Mouse (Mus musculus) heart, adult 2 months (tissue): ENCODE data around the gene Slc9b2. TPM values are rescaled to one million over a fixed set of nuclear protein-coding genes. Genes with fewer than 3 reads are reported as not detected.

Experiments
- DNase-seq, 2 experiments: peaks; one replicate each; pipeline ENCODE4 v3.0.0; 2021
- H3K27ac ChIP-seq: fragments of 200-600 bp; 2 replicates; pipeline ENCODE4 v1.8.1; 2022
- H3K27me3 ChIP-seq: fragments of 200-500 bp; 2 replicates; pipeline ENCODE4 v1.6.1; 2012; ENCODE audit warnings: mild to moderate bottlenecking, low read length, inconsistent platforms, mixed read lengths; ENCODE audit not compliant: control insufficient read depth, insufficient read depth
- H3K36me3 ChIP-seq: fragments of 200-500 bp; 2 replicates; pipeline ENCODE4 v1.6.1; 2012; ENCODE audit warnings: low read length, inconsistent platforms; ENCODE audit not compliant: control insufficient read depth, insufficient read depth
- H3K4me1 ChIP-seq: fragments of 200-500 bp; 2 replicates; pipeline ENCODE4 v1.6.1; 2011; ENCODE audit warnings: low read length; ENCODE audit not compliant: control insufficient read depth, insufficient read depth
- H3K4me3 ChIP-seq: fragments of 200-600 bp; 2 replicates; pipeline ENCODE4 v1.8.1; 2022
- H3K79me2 ChIP-seq: fragments of 200-500 bp; replicated peaks from 2 replicates; pipeline ENCODE4 v1.6.1; 2012; ENCODE audit warnings: mild to moderate bottlenecking, inconsistent platforms, low read length, moderate library complexity, mixed read lengths; ENCODE audit not compliant: control insufficient read depth, insufficient read depth
- H3K9ac ChIP-seq: fragments of 200-500 bp; 2 replicates; pipeline ENCODE4 v1.6.1; 2012; ENCODE audit warnings: low read depth, mild to moderate bottlenecking, control low read depth, inconsistent platforms, low read length, mixed read lengths
- CTCF ChIP-seq: fragments of 200-600 bp; IDR thresholded peaks from 2 replicates; pipeline ENCODE4 v1.8.1; 2022; ENCODE audit warnings: antibody characterized with exemption, mild to moderate bottlenecking, moderate library complexity
- EP300 ChIP-seq: fragments of 200-500 bp; IDR thresholded peaks from 2 replicates; pipeline ENCODE4 v1.6.1; 2011; ENCODE audit warnings: low read depth, low read length, control low read depth; ENCODE audit not compliant: insufficient read depth
- POLR2A ChIP-seq: fragments of 200-500 bp; IDR thresholded peaks from 2 replicates; pipeline ENCODE4 v1.6.1; 2011; ENCODE audit warnings: mild to moderate bottlenecking, low read depth, low read length, control low read depth; ENCODE audit not compliant: insufficient read depth
- WGBS: fragments of 180-500 bp; shearing (Covaris S2); methylation state at CpG from one replicate; pipeline ENCODE4 v1.1.7; 2018; 5-methylcytosine and 5-hydroxymethylcytosine counted together
- intact Hi-C: fragments of 180-260 bp; cut with DNase I; formaldehyde crosslinking; loops from one replicate; pipeline ENCODE4 v1.15.1; 2025
- polyA plus RNA-seq: library from polyadenylated mRNA; depleted of rRNA; stranded (reverse); fragments of >200 nt; gene quantifications from 2 replicates; pipeline ENCODE4 v1.2.3, GENCODE M21; 2012
- total RNA-seq, 2 experiments: library from RNA; stranded (reverse); gene quantifications; 2 replicates each; pipeline ENCODE4 v1.2.3; 2021

Slc9b2 gene
- total and polyA plus RNA-seq, 3 experiments: 0.10 to 0.44 (median 0.20) TPM

DNA sequence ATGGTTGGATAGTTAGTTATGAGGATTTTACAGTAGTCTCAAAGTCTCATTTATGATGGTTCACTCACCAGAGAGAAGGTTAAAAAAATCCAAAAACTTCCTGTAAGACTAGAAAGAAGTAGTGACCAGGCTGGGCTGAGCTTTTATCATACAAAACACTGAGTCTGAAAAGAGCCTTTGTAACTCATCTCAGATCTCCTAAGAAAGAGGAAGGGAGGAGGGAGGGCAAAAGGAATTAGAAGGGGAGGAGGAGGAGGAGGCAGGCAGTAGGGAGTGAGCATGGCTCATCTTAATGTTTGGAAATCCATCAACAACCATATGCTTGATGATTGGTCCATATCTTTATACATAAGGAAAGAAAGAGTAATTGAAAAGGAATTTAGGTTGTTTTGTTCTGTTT lies 25.2 kb downstream of the Slc9b2 start:
- TF ChIP-seq POLR2A (no peak), CTCF (no peak), EP300 (no peak)

DNA sequence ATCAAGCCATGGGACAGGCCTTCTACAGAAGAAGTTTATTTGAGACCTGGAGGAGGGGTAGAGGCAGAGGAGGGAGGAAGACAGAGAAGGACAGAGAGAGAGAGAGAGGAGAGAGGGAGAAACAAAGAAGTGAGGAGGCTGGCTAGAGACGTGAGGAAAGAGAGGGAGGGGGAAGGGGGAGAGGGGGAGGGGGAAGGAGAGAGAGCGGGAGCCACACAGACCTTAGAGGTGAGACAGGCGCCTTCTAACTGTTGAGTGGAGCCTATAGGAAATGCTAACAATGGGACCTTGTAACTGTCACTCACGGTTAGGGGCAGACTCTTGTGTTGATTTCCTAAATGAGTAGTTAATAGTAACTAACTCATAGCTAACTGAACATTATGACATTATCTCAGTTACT lies 26.3 kb downstream of the Slc9b2 start:
- no peak overlapping the region for H3K9ac ChIP-seq
- no peak for TF ChIP-seq EP300
- TF ChIP-seq CTCF: no peak
- no peak for TF ChIP-seq POLR2A
- H3K36me3 ChIP-seq: no peaks in the 10 kb centered on the region
- intact Hi-C loops: no loop called here
- no peaks in the 10 kb centered on the region for H3K79me2 ChIP-seq
- H3K4me3 ChIP-seq: no peak overlapping the region
- H3K27me3 ChIP-seq: no peaks in the 10 kb centered on the region
- no peak overlapping the region for H3K27ac ChIP-seq
- H3K4me1 ChIP-seq: no peaks in the 10 kb centered on the region
- no peak for DNase-seq
- WGBS: 50% methylated on average over 4 of the region's 4 CpGs

More for the DNA sequence above, 25.2 kb downstream of the Slc9b2 start:
- Histone ChIP-seq H3K36me3 (no peaks in the 10 kb centered on the region), H3K27me3 (no peaks in the 10 kb centered on the region), H3K27ac (no peak overlapping the region), H3K4me3 (no peak overlapping the region), H3K9ac (no peak overlapping the region), H3K79me2 (no peaks in the 10 kb centered on the region), H3K4me1 (no peaks in the 10 kb centered on the region)
- intact Hi-C loops: no loop called here
- no peak for DNase-seq

DNA sequence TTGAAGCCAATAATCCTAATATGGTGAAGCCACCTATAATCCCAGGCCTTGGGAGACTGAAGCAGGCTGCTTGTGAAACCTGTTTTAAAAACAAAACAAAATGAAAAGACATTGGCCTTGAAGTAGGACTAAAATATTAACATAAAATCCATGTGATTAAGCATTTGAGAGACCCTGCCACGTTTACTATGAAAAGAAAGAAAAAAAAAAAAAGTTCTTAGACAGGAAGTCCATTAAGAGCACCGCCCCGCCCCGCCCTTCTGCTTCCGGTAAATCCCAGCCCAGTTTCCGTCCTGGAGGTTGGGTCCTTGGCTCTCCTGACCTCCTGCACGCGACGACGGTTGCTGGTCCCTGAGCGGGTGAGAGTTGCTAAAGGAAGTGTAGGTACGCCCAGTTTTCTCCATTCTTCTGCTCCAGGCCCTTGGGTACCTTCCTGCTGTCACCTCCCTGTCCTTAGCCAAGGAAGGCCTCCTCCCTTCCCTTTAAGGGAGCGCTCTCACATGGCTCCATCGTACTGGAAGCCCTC lies 40.3 kb downstream of the Slc9b2 start, which contains the start of gene Slc9b1:
Gene Slc9b1 (plus strand): TSS at position 291 of the 526 bp plus-strand sequence.
- intact Hi-C loops: no loop called here
- H3K36me3 ChIP-seq: no peaks in the 10 kb centered on the region
- 62% methylated on average over 14 of the region's 14 CpGs for WGBS
- no peak for TF ChIP-seq EP300
- no peak for TF ChIP-seq CTCF
- TF ChIP-seq POLR2A: no peak
- H3K4me3 ChIP-seq: no peak within 1 kb of the TSS
- H3K9ac ChIP-seq: no peak within 1 kb of the TSS
- no peak within 1 kb of the TSS for H3K27ac ChIP-seq
- no peaks in the 10 kb centered on the region for H3K4me1 ChIP-seq
- DNase-seq: peak; percentile 10 to 24
- H3K27me3 ChIP-seq: no peaks in the 10 kb centered on the region
- H3K79me2 ChIP-seq: no peaks in the 10 kb centered on the region

DNA sequence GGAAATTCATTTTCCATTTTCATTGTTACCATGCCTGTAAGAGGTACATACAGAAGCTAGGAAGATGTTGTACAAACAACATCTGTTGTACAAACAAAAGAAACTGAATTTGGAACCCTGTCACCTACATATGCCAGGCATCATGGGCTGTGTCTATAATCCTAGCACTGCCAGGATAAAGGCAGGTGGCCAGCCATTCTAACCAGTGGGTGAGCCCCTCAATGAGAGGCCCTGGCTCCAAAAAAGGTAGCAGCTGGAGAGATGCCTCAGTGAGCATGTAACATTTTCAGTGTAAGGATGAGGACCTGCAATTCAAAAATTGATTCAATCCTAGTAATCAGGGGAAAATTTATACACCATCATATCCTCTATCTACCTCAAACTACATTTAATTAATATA lies 41.5 kb downstream of the Slc9b2 start:
- no peaks in the 10 kb centered on the region for H3K4me1 ChIP-seq
- H3K27me3 ChIP-seq: no peaks in the 10 kb centered on the region
- H3K79me2 ChIP-seq: no peaks in the 10 kb centered on the region
- no peak for DNase-seq
- TF ChIP-seq EP300 (no peak), POLR2A (no peak), CTCF (no peak)
- H3K27ac ChIP-seq: no peak overlapping the region
- intact Hi-C loops: no loop called here
- no peaks in the 10 kb centered on the region for H3K36me3 ChIP-seq
- H3K9ac ChIP-seq: no peak overlapping the region
- H3K4me3 ChIP-seq: no peak overlapping the region

DNA sequence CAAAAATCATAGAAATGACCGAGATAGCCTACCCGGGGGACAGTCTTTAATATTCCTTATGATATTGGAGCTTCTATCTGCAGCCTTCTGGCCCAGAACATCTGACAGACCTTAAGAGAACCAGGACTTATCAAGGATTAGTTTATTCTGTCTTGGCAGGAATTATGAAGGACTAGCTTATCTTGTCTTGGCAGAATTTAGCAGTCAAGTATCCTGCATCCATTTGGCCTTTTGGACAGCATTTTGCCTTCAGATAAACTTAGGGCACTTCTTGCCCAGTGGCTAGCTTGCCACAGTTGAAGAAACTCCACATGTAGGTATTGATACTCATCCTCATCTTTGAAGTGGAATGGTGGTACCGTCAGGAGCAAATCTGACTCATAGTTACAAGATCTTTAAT lies 44.4 kb downstream of the Slc9b2 start:
- no peaks in the 10 kb centered on the region for H3K4me1 ChIP-seq
- H3K36me3 ChIP-seq: no peaks in the 10 kb centered on the region
- H3K27me3 ChIP-seq: no peaks in the 10 kb centered on the region
- H3K4me3 ChIP-seq: no peak overlapping the region
- 91% methylated on average over 3 of the region's 3 CpGs for WGBS
- no peak overlapping the region for H3K27ac ChIP-seq
- no peak for DNase-seq
- H3K79me2 ChIP-seq: no peaks in the 10 kb centered on the region
- TF ChIP-seq EP300: no peak
- no peak for TF ChIP-seq POLR2A
- TF ChIP-seq CTCF: no peak
- H3K9ac ChIP-seq: no peak overlapping the region
- intact Hi-C loops: no loop called here

DNA sequence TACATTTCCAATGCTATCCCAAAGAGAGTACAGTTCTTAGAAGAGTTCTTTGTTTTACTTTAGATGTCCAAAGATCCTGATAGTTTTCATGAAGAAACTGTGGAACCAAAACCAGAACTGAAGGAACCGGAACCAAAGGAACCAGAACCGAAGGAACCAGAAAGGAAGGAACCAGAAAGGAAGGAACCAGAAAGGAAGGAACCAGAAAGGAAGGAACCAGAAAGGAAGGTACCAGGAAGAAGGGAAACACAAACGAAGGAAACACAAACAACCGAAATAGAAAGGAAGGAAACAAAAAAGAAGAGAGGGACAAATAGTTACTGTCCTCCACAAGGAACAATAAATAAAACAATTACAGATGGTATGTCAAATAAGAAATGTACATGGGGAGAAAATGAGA lies 49.9 kb downstream of the Slc9b2 start:
- Histone ChIP-seq H3K27ac (no peak overlapping the region), H3K36me3 (no peaks in the 10 kb centered on the region), H3K4me1 (no peaks in the 10 kb centered on the region), H3K27me3 (no peaks in the 10 kb centered on the region), H3K4me3 (no peak overlapping the region), H3K79me2 (no peaks in the 10 kb centered on the region), H3K9ac (no peak overlapping the region)
- no peak for TF ChIP-seq EP300
- no peak for TF ChIP-seq POLR2A
- TF ChIP-seq CTCF: no peak
- WGBS: 67% methylated on average over 4 of the region's 4 CpGs
- intact Hi-C loops: no loop called here
- no peak for DNase-seq
